Mouse (Mus musculus): Measurements from ENCODE around the gene Tuba8. TPM values are rescaled to one million over a fixed set of nuclear protein-coding genes. Genes with fewer than 3 reads are reported as not detected.

Tuba8 gene
- polyA plus RNA-seq, 1 experiment: 2.5 TPM

GRCm38 (mm10) chr6:121250406-121250805 lies 39.9 kb downstream of the Tuba8 start:
- WGBS: 37% methylated on average over 1 of the region's 1 CpGs
- no peaks in the 10 kb centered on the region for H3K27me3 ChIP-seq (replicated peaks; ENCODE audit: control insufficient read depth, insufficient read depth, low read length)
- H3K27ac ChIP-seq (ENCODE audit: insufficient read depth, low read depth, low read length): no peak overlapping the region
- peak; percentile 68 for DNase-seq
- TF ChIP-seq CTCF (conservative IDR thresholded peaks at IDR 0.05; ENCODE audit: insufficient read depth, insufficient read length, low read depth, low read length): no peak
- no peak for TF ChIP-seq POLR2A (IDR thresholded peaks at IDR 0.05; ENCODE audit: low read depth, low read length)
- peaks cover 3% of the 10 kb centered on the region; the same call in 1 of the 2 replicates for H3K36me3 ChIP-seq (ENCODE audit: control insufficient read depth, insufficient read depth, low read length)
- peaks cover 5% of the 10 kb centered on the region; the same call in 1 of the 2 replicates for H3K4me1 ChIP-seq (ENCODE audit: control insufficient read depth, insufficient read depth, low read length)
- no peak overlapping the region for H3K4me3 ChIP-seq (ENCODE audit: insufficient read depth, low read depth, low read length)

- TF ChIP-seq CTCF (conservative IDR thresholded peaks at IDR 0.05; ENCODE audit: insufficient read depth, insufficient read length, low read depth, low read length) (no peak), POLR2A (IDR thresholded peaks at IDR 0.05; ENCODE audit: low read depth, low read length) (no peak)
- Histone ChIP-seq H3K4me3 (ENCODE audit: insufficient read depth, low read depth, low read length) (no peak overlapping the region), H3K36me3 (ENCODE audit: control insufficient read depth, insufficient read depth, low read length) (peaks cover 3% of the 10 kb centered on the region; the same call in 1 of the 2 replicates), H3K27me3 (replicated peaks; ENCODE audit: control insufficient read depth, insufficient read depth, low read length) (no peaks in the 10 kb centered on the region), H3K27ac (ENCODE audit: insufficient read depth, low read depth, low read length) (no peak overlapping the region), H3K4me1 (ENCODE audit: control insufficient read depth, insufficient read depth, low read length) (peaks cover 5% of the 10 kb centered on the region; the same call in 1 of the 2 replicates)
- no peak for DNase-seq
- 81% methylated on average over 5 of the region's 5 CpGs for WGBS
These were observed 40.8 kb downstream of the Tuba8 start for GRCm38 (mm10) chr6:121251256-121251655.

- Histone ChIP-seq H3K4me3 (ENCODE audit: insufficient read depth, low read depth, low read length) (no peak overlapping the region), H3K36me3 (ENCODE audit: control insufficient read depth, insufficient read depth, low read length) (no peaks in the 10 kb centered on the region), H3K27me3 (replicated peaks; ENCODE audit: control insufficient read depth, insufficient read depth, low read length) (no peaks in the 10 kb centered on the region), H3K4me1 (ENCODE audit: control insufficient read depth, insufficient read depth, low read length) (no peaks in the 10 kb centered on the region), H3K27ac (ENCODE audit: insufficient read depth, low read depth, low read length) (no peak overlapping the region)
- TF ChIP-seq CTCF (conservative IDR thresholded peaks at IDR 0.05; ENCODE audit: insufficient read depth, insufficient read length, low read depth, low read length) (peak; percentile 78), POLR2A (IDR thresholded peaks at IDR 0.05; ENCODE audit: low read depth, low read length) (no peak)
- DNase-seq: peak; percentile 81
- WGBS: 31% methylated on average over 9 of the region's 9 CpGs
These were observed 50.1 kb downstream of the Tuba8 start for GRCm38 (mm10) chr6:121260548-121260947.

- no peaks in the 10 kb centered on the region for H3K4me1 ChIP-seq (ENCODE audit: control insufficient read depth, insufficient read depth, low read length)
- no peaks in the 10 kb centered on the region for H3K36me3 ChIP-seq (ENCODE audit: control insufficient read depth, insufficient read depth, low read length)
- H3K27ac ChIP-seq (ENCODE audit: insufficient read depth, low read depth, low read length): no peak overlapping the region
- TF ChIP-seq CTCF (conservative IDR thresholded peaks at IDR 0.05; ENCODE audit: insufficient read depth, insufficient read length, low read depth, low read length) (no peak), POLR2A (IDR thresholded peaks at IDR 0.05; ENCODE audit: low read depth, low read length) (no peak)
- H3K4me3 ChIP-seq (ENCODE audit: insufficient read depth, low read depth, low read length): no peak overlapping the region
- WGBS: 73% methylated on average over 8 of the region's 8 CpGs
- no peaks in the 10 kb centered on the region for H3K27me3 ChIP-seq (replicated peaks; ENCODE audit: control insufficient read depth, insufficient read depth, low read length)
- DNase-seq: no peak
These were observed 50.7 kb downstream of the Tuba8 start for GRCm38 (mm10) chr6:121261233-121261632.

GRCm38 (mm10) chr6:121262004-121262403 lies 51.5 kb downstream of the Tuba8 start:
- no peak overlapping the region for H3K27ac ChIP-seq (ENCODE audit: insufficient read depth, low read depth, low read length)
- 94% methylated on average over 10 of the region's 10 CpGs for WGBS
- H3K27me3 ChIP-seq (replicated peaks; ENCODE audit: control insufficient read depth, insufficient read depth, low read length): no peaks in the 10 kb centered on the region
- no peak for DNase-seq
- TF ChIP-seq CTCF (conservative IDR thresholded peaks at IDR 0.05; ENCODE audit: insufficient read depth, insufficient read length, low read depth, low read length) (no peak), POLR2A (IDR thresholded peaks at IDR 0.05; ENCODE audit: low read depth, low read length) (no peak)
- no peaks in the 10 kb centered on the region for H3K4me1 ChIP-seq (ENCODE audit: control insufficient read depth, insufficient read depth, low read length)
- H3K36me3 ChIP-seq (ENCODE audit: control insufficient read depth, insufficient read depth, low read length): no peaks in the 10 kb centered on the region
- no peak overlapping the region for H3K4me3 ChIP-seq (ENCODE audit: insufficient read depth, low read depth, low read length)

GRCm38 (mm10) chr6:121262496-121262895 lies 52.0 kb downstream of the Tuba8 start:
- DNase-seq: no peak
- H3K4me1 ChIP-seq (ENCODE audit: control insufficient read depth, insufficient read depth, low read length): no peaks in the 10 kb centered on the region
- H3K36me3 ChIP-seq (ENCODE audit: control insufficient read depth, insufficient read depth, low read length): no peaks in the 10 kb centered on the region
- H3K4me3 ChIP-seq (ENCODE audit: insufficient read depth, low read depth, low read length): no peak overlapping the region
- no peaks in the 10 kb centered on the region for H3K27me3 ChIP-seq (replicated peaks; ENCODE audit: control insufficient read depth, insufficient read depth, low read length)
- WGBS: 87% methylated on average over 11 of the region's 11 CpGs
- H3K27ac ChIP-seq (ENCODE audit: insufficient read depth, low read depth, low read length): no peak overlapping the region
- TF ChIP-seq POLR2A (IDR thresholded peaks at IDR 0.05; ENCODE audit: low read depth, low read length) (no peak), CTCF (conservative IDR thresholded peaks at IDR 0.05; ENCODE audit: insufficient read depth, insufficient read length, low read depth, low read length) (no peak)

GRCm38 (mm10) chr6:121270156-121270555 lies 59.7 kb downstream of the Tuba8 start:
- H3K27ac ChIP-seq (ENCODE audit: insufficient read depth, low read depth, low read length): no peak overlapping the region
- WGBS: 87% methylated on average over 6 of the region's 6 CpGs
- no peaks in the 10 kb centered on the region for H3K27me3 ChIP-seq (replicated peaks; ENCODE audit: control insufficient read depth, insufficient read depth, low read length)
- 0 out of 2 replicates have a peak, but pooled peaks cover 2% of the 10 kb centered on the region for H3K4me1 ChIP-seq (ENCODE audit: control insufficient read depth, insufficient read depth, low read length)
- H3K36me3 ChIP-seq (ENCODE audit: control insufficient read depth, insufficient read depth, low read length): no peaks in the 10 kb centered on the region
- TF ChIP-seq POLR2A (IDR thresholded peaks at IDR 0.05; ENCODE audit: low read depth, low read length) (no peak), CTCF (conservative IDR thresholded peaks at IDR 0.05; ENCODE audit: insufficient read depth, insufficient read length, low read depth, low read length) (no peak)
- DNase-seq: no peak
- H3K4me3 ChIP-seq (ENCODE audit: insufficient read depth, low read depth, low read length): no peak overlapping the region

All from kidney, adult 2 months (tissue).